In the genomic region with DNA sequence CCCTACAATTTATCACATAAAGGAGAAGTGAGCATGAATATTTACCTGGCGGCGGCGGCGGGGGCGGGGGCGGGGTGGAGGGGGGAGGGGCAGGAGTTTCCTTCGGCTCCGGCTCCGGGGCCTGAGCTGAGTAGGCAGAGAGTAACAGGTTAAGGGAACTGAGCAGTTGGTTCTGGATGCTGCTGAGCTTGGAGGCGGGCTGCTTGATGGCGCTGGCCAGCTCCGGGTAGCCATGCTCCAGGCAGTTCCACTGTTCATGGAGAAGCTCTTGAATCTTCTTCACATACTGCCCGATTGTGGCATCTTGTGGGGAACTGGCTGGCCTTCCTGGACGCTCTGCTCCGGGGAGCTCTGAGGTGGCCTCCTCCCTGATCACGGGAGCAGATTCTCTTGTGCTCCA, we compare ENCODE assay signal across 9 mouse cellular contexts. TPM values are rescaled to one million over a fixed set of nuclear protein-coding genes. Genes with fewer than 3 reads are reported as not detected.
A peak's percentile ranks its signal among the peaks of the same experiment; 100 is the strongest.
DNase-seq lines count a peak whose midpoint lies in the region; ATAC-seq and TF ChIP-seq lines count a peak whose summit lies in the region.
"Had no signal": no experiment of that assay in that cellular context is flagged by ENCODE, and none has a peak within 500 bp of the region (broad histone marks: within the 10 kb centered on the region; RNA-seq: fewer than 3 reads in every experiment).

No protein-coding gene starts in this region.

- no peak for TF ChIP-seq CTCF in E14TG2a.4 (conservative IDR thresholded peaks at IDR 0.05; ENCODE audit: low read length)

- peak; percentile 27; the same call in 1 of the 2 replicates for ATAC-seq in heart, embryonic 12.5 days (ENCODE audit: insufficient number of reproducible peaks, low FRiP score)
- no peak for ATAC-seq in forebrain, embryonic 11.5 days (replicated peaks; ENCODE audit: low FRiP score)
- ATAC-seq in limb, embryonic 13.5 days (ENCODE audit: low FRiP score, low read depth): no peak
- ATAC-seq: inflammation-experienced regulatory T-cells, adult 6 months had no signal

- DNase-seq in heart, adult 11 months: no peak
- peak; percentile 51 for DNase-seq in forebrain, embryonic 11.5 days (ENCODE audit: low spot score)
- no peak for DNase-seq in urinary bladder, postnatal 14 days (ENCODE audit: low spot score)
- no peak for DNase-seq in left cerebral cortex, adult 9 months (ENCODE audit: low spot score in 2 of 2)
- DNase-seq in layer of hippocampus, adult 9-11 months: no peak

- peak overlapping the region; percentile 16; the same call in 1 of the 2 replicates for H3K4me3 ChIP-seq in heart, embryonic 12.5 days
- H3K4me3 ChIP-seq in E14TG2a.4 (replicated peaks; ENCODE audit: low read length): peak overlapping the region; percentile 17; the same call in 1 of the 2 replicates
- H3K4me3 ChIP-seq in forebrain, embryonic 11.5 days (ENCODE audit: low read depth, low read length): no peak overlapping the region
- no peak overlapping the region for H3K4me3 ChIP-seq in limb, embryonic 13.5 days

- H3K27ac ChIP-seq in heart, embryonic 12.5 days (ENCODE audit: poor library complexity, severe bottlenecking): no peak overlapping the region
- no peak overlapping the region for H3K27ac ChIP-seq in forebrain, embryonic 11.5 days (ENCODE audit: low read depth, low read length)
- H3K27ac ChIP-seq in limb, embryonic 13.5 days: peak overlapping the region; percentile 10; the same call in 1 of the 2 replicates

- 7% methylated on average over 16 of the region's 16 CpGs for WGBS in heart, embryonic 12.5 days
- WGBS in forebrain, embryonic 11.5 days: 12% methylated on average over 16 of the region's 16 CpGs
- 10% methylated on average over 16 of the region's 16 CpGs for WGBS in limb, embryonic 13.5 days

- peak overlapping the region; percentile 55 for H3K4me2 ChIP-seq in heart, embryonic 12.5 days
- H3K4me2 ChIP-seq in forebrain, embryonic 11.5 days (ENCODE audit: low read depth, low read length, severe bottlenecking): peak overlapping the region; percentile 21; the same call in 1 of the 2 replicates
- peak overlapping the region; percentile 30 for H3K4me2 ChIP-seq in limb, embryonic 13.5 days (replicated peaks)

- no peak overlapping the region for H3K9ac ChIP-seq in heart, embryonic 12.5 days
- H3K9ac ChIP-seq in forebrain, embryonic 11.5 days (ENCODE audit: low read length): no peak overlapping the region
- H3K9ac ChIP-seq in limb, embryonic 13.5 days: no peak overlapping the region

- H3K36me3 ChIP-seq in heart, embryonic 12.5 days: no peaks in the 10 kb centered on the region
- peaks cover 9% of the 10 kb centered on the region; the same call in 1 of the 2 replicates for H3K36me3 ChIP-seq in E14TG2a.4 (ENCODE audit: insufficient read depth, low read length)
- no peaks in the 10 kb centered on the region for H3K36me3 ChIP-seq in forebrain, embryonic 11.5 days (ENCODE audit: control insufficient read depth, insufficient read depth, low read length)
- peaks cover 18% of the 10 kb centered on the region; the same call in 1 of the 2 replicates for H3K36me3 ChIP-seq in limb, embryonic 13.5 days

- peaks cover 25% of the 10 kb centered on the region for H3K4me1 ChIP-seq in heart, embryonic 12.5 days (replicated peaks)
- peaks cover 49% of the 10 kb centered on the region for H3K4me1 ChIP-seq in E14TG2a.4 (replicated peaks; ENCODE audit: low read depth, low read length)
- no peaks in the 10 kb centered on the region for H3K4me1 ChIP-seq in forebrain, embryonic 11.5 days (replicated peaks; ENCODE audit: control insufficient read depth, insufficient read depth, low read length)
- peaks cover 51% of the 10 kb centered on the region for H3K4me1 ChIP-seq in limb, embryonic 13.5 days

- no peaks in the 10 kb centered on the region for H3K9me3 ChIP-seq in heart, embryonic 12.5 days (replicated peaks)
- no peaks in the 10 kb centered on the region for H3K9me3 ChIP-seq in E14TG2a.4 (ENCODE audit: low read length)
- H3K9me3 ChIP-seq in forebrain, embryonic 11.5 days (ENCODE audit: control insufficient read depth, low read length): no peaks in the 10 kb centered on the region
- H3K9me3 ChIP-seq in limb, embryonic 13.5 days: no peaks in the 10 kb centered on the region

- H3K27me3 ChIP-seq in heart, embryonic 12.5 days (replicated peaks): peaks cover 16% of the 10 kb centered on the region
- peaks cover 6% of the 10 kb centered on the region for H3K27me3 ChIP-seq in E14TG2a.4 (ENCODE audit: insufficient read depth, low read length)
- H3K27me3 ChIP-seq in forebrain, embryonic 11.5 days (ENCODE audit: control insufficient read depth, insufficient read depth, low read length): no peaks in the 10 kb centered on the region
- no peaks in the 10 kb centered on the region for H3K27me3 ChIP-seq in limb, embryonic 13.5 days

RNA-seq across cellular contexts. Expression of gene Kank4, which starts 39.1 kb away (rescaled TPM):
- 0.42 and 0.49 TPM in 2 replicates for polyA plus RNA-seq in heart, embryonic 12.5 days (2016; fragmentation: Nextera tagmentation; extraction: Ambion mirVana)
- polyA plus RNA-seq in forebrain, embryonic 11.5 days (2014; fragmentation: Nextera tagmentation; extraction: Ambion mirVana): 1.1 and 1.3 TPM in 2 replicates
- polyA plus RNA-seq in limb, embryonic 13.5 days (2015; fragmentation: Nextera tagmentation; extraction: Ambion mirVana): 2.8 and 3.0 TPM in 2 replicates
- polyA plus RNA-seq: inflammation-experienced regulatory T-cells, adult 6 months had no signal

RNA-seq across cellular contexts. Expression of gene I0C0044D17Rik, which starts 45.4 kb away (rescaled TPM):
- polyA plus RNA-seq in heart, embryonic 12.5 days (2016; fragmentation: Nextera tagmentation; extraction: Ambion mirVana): not detected in 2 replicates
- not detected in 2 replicates for polyA plus RNA-seq in forebrain, embryonic 11.5 days (2014; fragmentation: Nextera tagmentation; extraction: Ambion mirVana)
- polyA plus RNA-seq in limb, embryonic 13.5 days (2015; fragmentation: Nextera tagmentation; extraction: Ambion mirVana): not detected in 2 replicates
- polyA plus RNA-seq: inflammation-experienced regulatory T-cells, adult 6 months had no signal

RNA-seq across cellular contexts. Expression of gene L1td1, which starts 51.7 kb away (rescaled TPM):
- polyA plus RNA-seq in heart, embryonic 12.5 days (2016; fragmentation: Nextera tagmentation; extraction: Ambion mirVana): 0.41 TPM in 1 of 2 replicates, not detected in the other
- polyA plus RNA-seq in forebrain, embryonic 11.5 days (2014; fragmentation: Nextera tagmentation; extraction: Ambion mirVana): 0.19 TPM in 1 of 2 replicates, not detected in the other
- 1.8 and 2.2 TPM in 2 replicates for polyA plus RNA-seq in limb, embryonic 13.5 days (2015; fragmentation: Nextera tagmentation; extraction: Ambion mirVana)
- polyA plus RNA-seq: inflammation-experienced regulatory T-cells, adult 6 months had no signal

Comparison
In these comparisons a context has a peak if more than half of its experiments do, and no peak if none do; other contexts are left out.
1. H3K4me3 ChIP-seq: peak in heart, embryonic 12.5 days (single experiment) and E14TG2a.4 (single experiment); none in forebrain, embryonic 11.5 days (single experiment) and limb, embryonic 13.5 days (single experiment).
2. Peak in every context shown above with its lines, with median percentiles within 50 percentile points of each other: H3K4me2 ChIP-seq.